9 mouse cellular contexts compared by ENCODE assay signal in the genomic region with DNA sequence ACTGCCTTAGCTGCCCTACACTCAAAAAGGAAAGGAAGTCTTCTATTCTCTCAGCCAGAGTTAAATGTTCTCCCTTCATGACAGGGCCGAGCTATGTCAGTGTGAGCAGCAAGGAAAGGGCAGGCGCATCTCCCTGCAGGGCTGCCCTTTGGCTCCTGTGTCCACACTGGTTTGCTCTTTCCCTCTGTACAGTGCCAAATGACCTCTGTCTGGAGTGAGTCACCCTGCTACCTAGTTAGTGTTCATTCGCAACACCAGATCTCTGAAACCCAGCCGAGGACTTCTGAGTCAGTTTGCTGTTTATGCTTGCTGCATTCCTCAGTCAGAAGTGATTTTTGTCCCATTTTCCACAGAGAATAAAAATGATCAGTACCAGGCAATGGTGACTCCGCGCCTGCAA.
A peak's percentile ranks its signal among the peaks of the same experiment; 100 is the strongest.
DNase-seq lines count a peak whose midpoint lies in the region; ATAC-seq and TF ChIP-seq lines count a peak whose summit lies in the region.
"Had no signal": no experiment of that assay in that cellular context is flagged by ENCODE, and none has a peak within 500 bp of the region (broad histone marks: within the 10 kb centered on the region; RNA-seq: fewer than 3 reads in every experiment).

No protein-coding gene starts in this region.

- H3K27ac ChIP-seq in kidney, embryonic 14.5 days (ENCODE audit: low read depth, low read length): no peak overlapping the region
- no peak overlapping the region for H3K27ac ChIP-seq in layer of hippocampus, adult 2 months

- H3K4me1 ChIP-seq in kidney, embryonic 14.5 days (ENCODE audit: control insufficient read depth, insufficient read depth, low read length): no peaks in the 10 kb centered on the region

- no peaks in the 10 kb centered on the region for H3K9me3 ChIP-seq in kidney, embryonic 14.5 days (ENCODE audit: control insufficient read depth, low read length)

- 72% methylated on average over 6 of the region's 6 CpGs for WGBS in kidney, embryonic 14.5 days

- no peak for TF ChIP-seq CTCF in layer of hippocampus, adult 2 months (conservative IDR thresholded peaks at IDR 0.05)

- no peak overlapping the region for H3K9ac ChIP-seq in kidney, embryonic 14.5 days (ENCODE audit: low read depth, low read length)

- H3K4me2 ChIP-seq in kidney, embryonic 14.5 days (replicated peaks; ENCODE audit: low read depth, low read length): no peak overlapping the region

- H3K4me3 ChIP-seq in kidney, embryonic 14.5 days (ENCODE audit: low read length): no peak overlapping the region
- H3K4me3 ChIP-seq in layer of hippocampus, adult 2 months: no peak overlapping the region

- peaks cover 2% of the 10 kb centered on the region; the same call in 1 of the 2 replicates for H3K36me3 ChIP-seq in kidney, embryonic 14.5 days (ENCODE audit: control insufficient read depth, insufficient read depth, low read length)

- ATAC-seq in kidney, embryonic 14.5 days (ENCODE audit: low FRiP score, low TSS enrichment): no peak

- no peaks in the 10 kb centered on the region for H3K27me3 ChIP-seq in kidney, embryonic 14.5 days (ENCODE audit: control insufficient read depth, insufficient read depth, low read length)

- peak; percentile 61 for DNase-seq in kidney, adult 18-20 months
- peak; percentile 82 for DNase-seq in adrenal gland, postnatal 14 days
- peak; percentile 66 for DNase-seq in kidney, postnatal 10 days
- peak; percentile 63 for DNase-seq in lung, postnatal 25 days (ENCODE audit: low spot score)
- no peak for DNase-seq in layer of hippocampus, adult 2 months (ENCODE audit: low spot score in 2 of 2)
- no peak for DNase-seq in c-Kit-positive CD71-positive TER-119-positive erythroid progenitor cells, embryonic 14.5 days (ENCODE audit: low spot score)
- DNase-seq in cerebellum, postnatal 14 days: no peak
- DNase-seq: retina, postnatal 1 day had no signal

Comparison
In these comparisons a context has a peak if more than half of its experiments do, and no peak if none do; other contexts are left out.
1. DNase-seq: peak in kidney, adult 18-20 months (single experiment), adrenal gland, postnatal 14 days (single experiment), kidney, postnatal 10 days (single experiment) and lung, postnatal 25 days (single experiment); none in layer of hippocampus, adult 2 months (0 of 2), c-Kit-positive CD71-positive TER-119-positive erythroid progenitor cells, embryonic 14.5 days (single experiment) and cerebellum, postnatal 14 days (0 of 2).